Mouse (Mus musculus): ENCODE measurements at regions not wholly inside any gene's neighbourhood (a gene's known extent, or its start where the extent isn't known, plus 50 kb on each side); places are given as distances from the start of the nearest gene placed in this dataset.

DNA sequence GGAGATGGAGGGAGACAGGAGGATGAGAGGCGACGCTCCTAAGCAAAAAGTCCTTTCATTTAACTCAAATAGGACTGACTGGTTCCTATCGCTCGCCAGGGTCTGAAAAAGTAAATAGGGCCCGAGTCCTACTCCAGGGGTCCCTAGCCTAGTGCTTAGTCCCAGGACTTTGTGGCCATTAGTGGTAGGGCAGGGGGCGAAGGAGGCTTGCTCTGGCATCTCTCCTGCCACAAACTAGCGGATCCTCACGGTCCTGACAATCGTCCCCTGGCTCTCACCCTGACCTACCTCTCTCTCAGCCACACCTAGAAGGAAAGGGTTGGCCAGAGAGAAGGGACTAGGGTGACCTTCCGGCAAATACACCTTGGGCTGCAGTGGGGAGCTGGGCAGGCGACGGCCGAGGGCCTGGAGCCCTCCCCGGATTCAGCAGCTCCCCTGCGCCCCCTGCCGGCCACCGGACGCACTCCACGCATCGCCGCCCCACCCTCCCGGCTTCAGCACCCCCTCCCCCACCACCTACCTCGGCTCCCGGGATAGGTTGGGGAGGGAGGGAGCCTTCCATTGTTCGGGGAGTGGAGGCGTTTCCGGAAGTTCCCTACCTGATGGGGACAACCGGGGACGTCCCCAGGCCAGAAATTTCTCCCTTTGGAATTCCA, 83.6 kb upstream of the Calm2 start:
- WGBS, result 16% methylated on average over 23 of the region's 29 CpGs
- peak; percentile 87 for ATAC-seq (ENCODE audit: low read depth)
- no peaks in the 10 kb centered on the region for H3K36me3 ChIP-seq (ENCODE audit: control insufficient read depth, insufficient read depth, low read length)
- peak overlapping the region; percentile 50 for H3K9ac ChIP-seq (ENCODE audit: low read length)
- peaks cover 26% of the 10 kb centered on the region for H3K4me1 ChIP-seq (replicated peaks; ENCODE audit: control insufficient read depth, insufficient read depth, low read length)
- no peaks in the 10 kb centered on the region for H3K27me3 ChIP-seq (ENCODE audit: control insufficient read depth, insufficient read depth, low read depth, low read length)
- H3K9me3 ChIP-seq (ENCODE audit: control insufficient read depth, low read length), result no peaks in the 10 kb centered on the region
- H3K4me3 ChIP-seq (ENCODE audit: low read length), result peak overlapping the region; percentile 50
- H3K27ac ChIP-seq (ENCODE audit: low read length), result peak overlapping the region; percentile 58
- H3K4me2 ChIP-seq (ENCODE audit: low read depth, low read length), result peak overlapping the region; percentile 65

DNA sequence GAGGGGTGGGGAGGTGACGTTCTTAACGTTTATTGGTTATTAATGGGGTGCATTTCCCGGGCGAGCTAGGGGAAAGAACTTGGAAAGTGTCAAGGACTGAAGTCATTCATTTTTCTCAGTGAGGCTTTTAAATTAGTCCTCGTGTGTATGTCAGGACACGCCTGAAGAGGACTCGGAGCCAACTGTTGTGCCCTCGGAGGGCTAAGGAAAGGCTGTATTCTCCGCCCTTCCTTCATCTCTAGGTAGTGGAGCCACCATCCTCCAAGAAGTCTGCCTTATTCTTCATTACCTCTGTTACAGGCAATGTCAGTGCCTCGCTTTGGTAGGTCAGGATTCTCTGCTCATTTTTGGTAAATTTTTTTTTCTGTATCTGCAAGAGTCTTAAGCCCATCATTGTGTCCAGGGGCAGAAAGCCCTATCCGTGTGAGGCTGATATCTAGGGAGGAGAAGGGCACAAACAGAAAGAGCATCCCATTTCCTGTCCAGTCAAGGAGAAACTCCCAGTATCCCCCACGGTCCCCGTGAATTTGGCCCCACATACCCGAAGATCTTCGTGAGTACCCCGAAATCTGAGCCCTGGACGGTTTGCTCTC, 84.2 kb upstream of the Calm2 start:
- peak overlapping the region; percentile 58 for H3K27ac ChIP-seq (ENCODE audit: low read length)
- peak overlapping the region; percentile 50 for H3K9ac ChIP-seq (ENCODE audit: low read length)
- WGBS, result 6% methylated on average over 17 of the region's 17 CpGs
- H3K4me1 ChIP-seq (replicated peaks; ENCODE audit: control insufficient read depth, insufficient read depth, low read length), result peaks cover 26% of the 10 kb centered on the region
- H3K9me3 ChIP-seq (ENCODE audit: control insufficient read depth, low read length), result no peaks in the 10 kb centered on the region
- peak overlapping the region; percentile 65 for H3K4me2 ChIP-seq (ENCODE audit: low read depth, low read length)
- no peaks in the 10 kb centered on the region for H3K27me3 ChIP-seq (ENCODE audit: control insufficient read depth, insufficient read depth, low read depth, low read length)
- ATAC-seq (ENCODE audit: low read depth), result no peak; the same call in 1 of the 2 replicates
- H3K4me3 ChIP-seq (ENCODE audit: low read length), result peak overlapping the region; percentile 50
- no peaks in the 10 kb centered on the region for H3K36me3 ChIP-seq (ENCODE audit: control insufficient read depth, insufficient read depth, low read length)

DNA sequence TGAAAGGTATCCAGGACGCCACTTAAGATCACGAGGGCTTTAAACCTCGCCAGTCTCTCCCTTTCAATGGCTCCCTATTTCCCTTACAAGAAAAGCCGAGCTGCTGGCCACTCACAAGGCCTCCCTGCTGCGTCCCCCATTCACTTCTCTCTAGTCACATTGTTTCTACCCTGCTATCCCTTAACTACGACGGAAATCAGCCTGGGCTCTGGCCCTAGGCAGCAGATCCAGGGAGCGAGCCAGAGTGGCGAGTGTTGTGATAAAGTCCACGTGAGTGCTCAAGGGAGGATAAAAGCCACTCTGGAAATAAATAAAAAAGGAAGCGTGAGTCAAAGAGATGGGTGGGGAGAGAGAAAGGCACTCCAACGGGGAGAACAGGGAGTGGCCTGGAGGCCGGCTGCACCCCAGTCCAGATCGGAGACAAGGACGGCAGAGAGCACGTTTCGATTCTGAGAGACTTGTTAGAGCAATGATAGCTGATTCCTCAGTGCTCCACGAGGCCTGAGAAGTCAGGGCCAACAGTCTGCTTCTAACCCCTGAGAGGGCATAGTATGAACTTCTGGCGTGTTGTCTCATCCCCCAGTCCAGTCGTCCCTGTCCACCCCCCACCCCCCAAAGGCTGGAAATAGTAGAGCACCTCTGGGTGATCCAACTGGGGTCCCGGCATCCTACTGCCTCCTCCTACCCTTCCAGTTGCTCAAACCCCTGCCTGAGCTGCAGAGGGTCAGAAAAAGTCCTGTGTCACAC, 84.8 kb upstream of the Calm2 start:
- Histone ChIP-seq H3K9ac (ENCODE audit: low read length) (peak overlapping the region; percentile 50), H3K9me3 (ENCODE audit: control insufficient read depth, low read length) (no peaks in the 10 kb centered on the region), H3K27me3 (ENCODE audit: control insufficient read depth, insufficient read depth, low read depth, low read length) (no peaks in the 10 kb centered on the region), H3K4me3 (ENCODE audit: low read length) (peak overlapping the region; percentile 50), H3K4me1 (replicated peaks; ENCODE audit: control insufficient read depth, insufficient read depth, low read length) (peaks cover 26% of the 10 kb centered on the region), H3K36me3 (ENCODE audit: control insufficient read depth, insufficient read depth, low read length) (no peaks in the 10 kb centered on the region), H3K27ac (ENCODE audit: low read length) (peak overlapping the region; percentile 63), H3K4me2 (ENCODE audit: low read depth, low read length) (peak overlapping the region; percentile 65)
- 5% methylated on average over 21 of the region's 21 CpGs for WGBS
- peak; percentile 24 for ATAC-seq (ENCODE audit: low read depth)

DNA sequence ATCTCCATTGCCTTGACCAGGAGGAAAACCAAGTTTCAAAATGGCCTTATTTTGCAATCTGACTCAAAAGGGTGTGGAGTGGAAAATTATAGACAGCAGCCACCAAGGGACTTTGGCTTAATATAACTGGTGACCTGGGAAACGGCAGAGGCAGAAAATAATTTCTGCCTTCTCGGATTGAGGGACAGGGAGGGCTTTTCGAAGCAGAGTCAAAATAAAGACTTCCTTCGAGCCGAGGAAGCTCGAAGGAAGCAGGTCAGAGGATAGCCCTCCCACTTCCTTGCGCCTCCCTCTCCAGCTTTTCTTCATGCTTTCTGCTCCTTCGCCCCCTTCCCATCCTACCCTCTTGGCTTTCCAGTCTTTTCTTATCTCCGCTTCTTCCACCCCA, 85.4 kb upstream of the Calm2 start:
- peak overlapping the region; percentile 65 for H3K4me2 ChIP-seq (ENCODE audit: low read depth, low read length)
- ATAC-seq (ENCODE audit: low read depth), result no peak
- no peaks in the 10 kb centered on the region for H3K36me3 ChIP-seq (ENCODE audit: control insufficient read depth, insufficient read depth, low read length)
- WGBS, result 12% methylated on average over 9 of the region's 9 CpGs
- no peaks in the 10 kb centered on the region for H3K9me3 ChIP-seq (ENCODE audit: control insufficient read depth, low read length)
- H3K9ac ChIP-seq (ENCODE audit: low read length), result peak overlapping the region; percentile 50
- no peaks in the 10 kb centered on the region for H3K27me3 ChIP-seq (ENCODE audit: control insufficient read depth, insufficient read depth, low read depth, low read length)
- H3K4me3 ChIP-seq (ENCODE audit: low read length), result peak overlapping the region; percentile 50
- peak overlapping the region; percentile 63 for H3K27ac ChIP-seq (ENCODE audit: low read length)
- peaks cover 26% of the 10 kb centered on the region for H3K4me1 ChIP-seq (replicated peaks; ENCODE audit: control insufficient read depth, insufficient read depth, low read length)

DNA sequence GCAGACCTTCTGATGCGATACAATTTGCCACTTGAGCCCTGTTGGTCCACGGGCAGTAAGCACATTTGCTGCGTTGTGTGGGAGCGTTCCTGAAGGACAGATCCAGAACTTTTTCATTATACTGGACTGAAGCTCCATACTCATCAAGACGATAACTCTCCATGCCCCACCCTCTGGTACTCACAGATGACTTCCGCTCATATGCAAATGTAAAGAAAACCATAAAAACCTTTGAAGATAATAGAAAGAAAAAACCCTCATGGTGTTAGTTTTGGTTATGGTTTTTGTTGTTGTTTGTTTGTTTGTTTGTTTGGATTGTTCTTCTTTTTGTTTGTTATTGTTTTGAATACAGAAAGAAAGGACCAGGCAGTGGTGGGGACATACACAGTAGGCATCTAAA, 86.0 kb upstream of the Calm2 start:
- H3K9ac ChIP-seq (ENCODE audit: low read length), result no peak overlapping the region
- no peaks in the 10 kb centered on the region for H3K36me3 ChIP-seq (ENCODE audit: control insufficient read depth, insufficient read depth, low read length)
- H3K4me2 ChIP-seq (ENCODE audit: low read depth, low read length), result peak overlapping the region; percentile 65
- H3K27ac ChIP-seq (ENCODE audit: low read length), result no peak overlapping the region
- peak overlapping the region; percentile 50; the same call in 1 of the 2 replicates for H3K4me3 ChIP-seq (ENCODE audit: low read length)
- WGBS, result 28% methylated on average over 6 of the region's 6 CpGs
- H3K27me3 ChIP-seq (ENCODE audit: control insufficient read depth, insufficient read depth, low read depth, low read length), result no peaks in the 10 kb centered on the region
- H3K4me1 ChIP-seq (replicated peaks; ENCODE audit: control insufficient read depth, insufficient read depth, low read length), result peaks cover 26% of the 10 kb centered on the region
- no peak for ATAC-seq (ENCODE audit: low read depth)
- H3K9me3 ChIP-seq (ENCODE audit: control insufficient read depth, low read length), result no peaks in the 10 kb centered on the region

DNA sequence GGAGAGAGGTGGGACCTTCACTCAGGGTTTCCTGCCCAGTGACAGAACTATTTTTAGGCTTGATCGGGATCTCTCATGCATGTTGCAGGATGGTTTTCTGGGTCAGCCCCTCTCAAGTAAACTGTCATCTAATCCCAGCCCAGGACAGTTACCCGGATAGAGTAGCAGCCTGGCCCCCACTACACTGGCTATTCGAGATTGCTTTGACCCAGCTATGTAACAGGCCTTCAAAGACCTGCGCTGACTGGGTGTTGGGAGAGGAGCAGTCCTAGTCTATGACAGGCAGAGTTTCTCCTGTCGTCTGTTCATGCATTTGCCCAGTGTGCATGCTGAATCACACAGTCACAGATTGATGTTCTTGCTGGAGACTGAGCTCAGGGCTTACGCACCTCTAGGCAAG, 86.2 kb upstream of the Epcam start:
- no peaks in the 10 kb centered on the region for H3K27me3 ChIP-seq (ENCODE audit: control insufficient read depth, insufficient read depth, low read depth, low read length)
- H3K4me1 ChIP-seq (replicated peaks; ENCODE audit: control insufficient read depth, insufficient read depth, low read length), result 0 out of 2 replicates have a peak, but pooled peaks cover 3% of the 10 kb centered on the region
- H3K9me3 ChIP-seq (ENCODE audit: control insufficient read depth, low read length), result peaks cover under 1% of the 10 kb centered on the region; the same call in 1 of the 2 replicates
- H3K27ac ChIP-seq (ENCODE audit: low read length), result no peak overlapping the region
- H3K4me2 ChIP-seq (ENCODE audit: low read depth, low read length), result no peak overlapping the region
- H3K36me3 ChIP-seq (ENCODE audit: control insufficient read depth, insufficient read depth, low read length), result no peaks in the 10 kb centered on the region
- no peak overlapping the region for H3K4me3 ChIP-seq (ENCODE audit: low read length)
- no peak overlapping the region for H3K9ac ChIP-seq (ENCODE audit: low read length)
- ATAC-seq (ENCODE audit: low read depth), result no peak
- 64% methylated on average over 6 of the region's 6 CpGs for WGBS

DNA sequence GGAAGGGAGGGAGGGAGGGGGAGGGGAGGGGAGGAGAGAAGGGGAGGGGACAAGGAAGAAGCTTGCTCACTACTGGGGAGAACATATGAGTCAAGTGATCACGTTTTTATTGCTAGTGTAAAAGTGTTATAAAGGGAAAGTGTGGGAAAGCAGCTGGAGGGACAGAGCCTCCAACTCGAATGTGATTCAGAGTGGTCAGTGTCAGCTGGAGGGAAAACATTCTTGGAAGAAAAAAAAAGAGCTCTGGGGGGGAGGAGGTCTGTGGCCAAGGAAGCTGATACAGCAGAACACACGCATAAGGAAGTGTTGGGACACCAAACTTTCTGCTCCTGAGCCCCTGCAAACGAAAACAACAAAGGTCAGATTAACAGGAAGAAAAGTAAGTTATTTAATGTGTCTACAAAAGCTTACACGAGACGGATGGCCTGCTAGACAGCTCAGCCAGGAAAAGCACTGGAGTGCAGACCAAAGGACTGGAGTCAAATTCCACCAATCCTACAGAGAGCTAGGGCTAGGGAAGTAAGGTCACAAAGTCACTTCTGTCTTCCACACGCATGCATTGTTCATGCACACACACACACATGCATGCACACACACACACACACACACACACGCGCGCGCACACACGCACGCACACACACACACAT, 85.1 kb upstream of the Epcam start:
- no peak overlapping the region for H3K4me3 ChIP-seq (ENCODE audit: low read length)
- H3K4me1 ChIP-seq (replicated peaks; ENCODE audit: control insufficient read depth, insufficient read depth, low read length), result 0 out of 2 replicates have a peak, but pooled peaks cover 3% of the 10 kb centered on the region
- H3K27me3 ChIP-seq (ENCODE audit: control insufficient read depth, insufficient read depth, low read depth, low read length), result no peaks in the 10 kb centered on the region
- H3K9ac ChIP-seq (ENCODE audit: low read length), result no peak overlapping the region
- H3K36me3 ChIP-seq (ENCODE audit: control insufficient read depth, insufficient read depth, low read length), result no peaks in the 10 kb centered on the region
- H3K27ac ChIP-seq (ENCODE audit: low read length), result peak overlapping the region; percentile 47; the same call in 1 of the 2 replicates
- peak; percentile 76 for ATAC-seq (ENCODE audit: low read depth)
- 44% methylated on average over 13 of the region's 13 CpGs for WGBS
- no peaks in the 10 kb centered on the region for H3K9me3 ChIP-seq (ENCODE audit: control insufficient read depth, low read length)
- no peak overlapping the region for H3K4me2 ChIP-seq (ENCODE audit: low read depth, low read length)

DNA sequence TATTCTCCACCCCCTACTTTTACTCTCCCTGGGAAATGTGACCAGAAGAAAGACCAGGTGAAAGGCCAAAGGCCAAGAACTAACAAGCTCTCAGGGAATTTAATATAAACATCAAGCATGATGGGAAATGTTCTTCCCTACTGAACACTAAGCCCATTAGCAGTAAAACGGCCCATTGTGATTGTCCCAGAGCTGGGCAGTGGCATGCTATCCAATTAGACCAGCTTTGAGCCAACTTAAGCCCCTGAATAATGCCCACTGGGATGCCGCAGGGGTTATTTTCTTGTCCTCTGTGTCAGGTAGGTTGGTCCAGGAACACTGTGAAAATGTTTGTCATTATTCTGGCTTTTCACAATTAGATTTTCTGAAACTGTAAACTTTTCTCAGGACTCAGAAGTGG, 81.2 kb upstream of the Epcam start:
- no peaks in the 10 kb centered on the region for H3K9me3 ChIP-seq (ENCODE audit: control insufficient read depth, low read length)
- no peak overlapping the region for H3K4me3 ChIP-seq (ENCODE audit: low read length)
- no peaks in the 10 kb centered on the region for H3K27me3 ChIP-seq (ENCODE audit: control insufficient read depth, insufficient read depth, low read depth, low read length)
- no peak overlapping the region for H3K9ac ChIP-seq (ENCODE audit: low read length)
- ATAC-seq (ENCODE audit: low read depth), result no peak
- no peak overlapping the region for H3K4me2 ChIP-seq (ENCODE audit: low read depth, low read length)
- H3K36me3 ChIP-seq (ENCODE audit: control insufficient read depth, insufficient read depth, low read length), result no peaks in the 10 kb centered on the region
- 0 out of 2 replicates have a peak, but pooled peaks cover 3% of the 10 kb centered on the region for H3K4me1 ChIP-seq (replicated peaks; ENCODE audit: control insufficient read depth, insufficient read depth, low read length)
- WGBS, result 62% methylated on average over 2 of the region's 2 CpGs
- no peak overlapping the region for H3K27ac ChIP-seq (ENCODE audit: low read length)

DNA sequence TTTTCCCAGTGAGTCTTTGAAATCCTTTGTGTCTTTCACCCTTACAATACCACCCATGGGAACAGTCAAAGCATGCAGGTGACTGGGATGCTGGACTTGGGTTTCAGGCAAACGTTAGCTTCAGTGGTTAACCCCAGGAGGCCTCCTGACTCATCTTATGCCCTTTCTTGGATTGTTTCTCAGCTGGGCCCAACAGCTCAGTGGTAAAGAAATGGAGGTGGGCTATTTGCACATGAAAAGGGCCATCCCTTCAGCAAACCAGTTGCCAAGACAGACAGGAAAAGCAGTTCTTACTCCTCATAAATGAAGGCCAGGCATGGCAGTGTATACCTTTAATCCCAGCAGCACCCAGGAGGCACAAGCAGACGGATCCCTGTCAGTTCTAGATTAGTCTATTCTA, 77.4 kb upstream of the Epcam start:
- Histone ChIP-seq H3K9me3 (ENCODE audit: control insufficient read depth, low read length) (no peaks in the 10 kb centered on the region), H3K4me1 (replicated peaks; ENCODE audit: control insufficient read depth, insufficient read depth, low read length) (no peaks in the 10 kb centered on the region), H3K4me2 (ENCODE audit: low read depth, low read length) (no peak overlapping the region), H3K36me3 (ENCODE audit: control insufficient read depth, insufficient read depth, low read length) (no peaks in the 10 kb centered on the region), H3K4me3 (ENCODE audit: low read length) (no peak overlapping the region), H3K27me3 (ENCODE audit: control insufficient read depth, insufficient read depth, low read depth, low read length) (no peaks in the 10 kb centered on the region), H3K9ac (ENCODE audit: low read length) (no peak overlapping the region), H3K27ac (ENCODE audit: low read length) (no peak overlapping the region)
- 48% methylated on average over 2 of the region's 2 CpGs for WGBS
- no peak for ATAC-seq (ENCODE audit: low read depth)
